12 mouse cellular contexts compared by ENCODE assay signal in genomic region chr13:19819243-19819642, GRCm38 (mm10). TPM values are rescaled to one million over a fixed set of nuclear protein-coding genes. Genes with fewer than 3 reads are reported as not detected.
"Had no signal": no experiment of that assay in that cellular context is flagged by ENCODE, and none has a peak within 500 bp of the region (broad histone marks: within the 10 kb centered on the region; RNA-seq: fewer than 3 reads in every experiment).

No protein-coding gene starts in this region.

- ATAC-seq: liver, postnatal 0 days; midbrain, embryonic 16.5 days had no signal

- DNase-seq: liver, postnatal 0 days; lung, embryonic 14.5 days; lung, postnatal 10 days; lung, postnatal 4 days; midbrain, embryonic 14.5 days; right cerebral cortex, postnatal 14 days; thymus, adult 2 months; thymus, postnatal 25 days; thymus, postnatal 4 days had no signal

RNA-seq across cellular contexts. Expression of gene Gpr141, which starts 4.8 kb away (rescaled TPM):
- polyA plus RNA-seq: midbrain, embryonic 12.5 days; neural tube, embryonic 11.5 days had no signal
